ENCODE assay signal across 15 mouse cellular contexts in the genomic region with DNA sequence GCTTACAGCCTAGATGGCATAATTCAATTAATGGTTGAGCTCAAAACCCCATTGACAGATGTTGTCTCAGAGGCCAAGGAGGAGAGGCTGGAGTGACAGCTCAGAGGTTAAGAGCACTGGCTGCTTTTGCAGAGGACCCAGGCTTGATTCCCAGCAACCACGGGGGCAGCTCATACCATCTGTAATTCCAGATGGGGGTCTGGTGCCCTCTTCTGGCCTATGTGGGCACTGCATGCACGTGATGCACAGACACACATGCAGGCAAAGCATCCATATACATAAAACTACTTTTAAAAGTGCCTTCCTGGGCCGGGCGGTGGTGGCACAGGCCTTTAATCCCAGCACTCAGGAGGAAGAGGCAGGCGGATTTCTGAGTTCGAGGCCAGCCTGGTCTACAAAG. TPM values are rescaled to one million over a fixed set of nuclear protein-coding genes. Genes with fewer than 3 reads are reported as not detected.
DNase-seq lines count a peak whose midpoint lies in the region; ATAC-seq and TF ChIP-seq lines count a peak whose summit lies in the region.
"Had no signal": no experiment of that assay in that cellular context is flagged by ENCODE, and none has a peak within 500 bp of the region (broad histone marks: within the 10 kb centered on the region; RNA-seq: fewer than 3 reads in every experiment).

No protein-coding gene starts in this region.

- H3K9me3 ChIP-seq in intestine, postnatal 0 days (ENCODE audit: control insufficient read depth), result no peaks in the 10 kb centered on the region
- no peaks in the 10 kb centered on the region for H3K9me3 ChIP-seq in intestine, embryonic 15.5 days
- H3K9me3 ChIP-seq: liver, embryonic 15.5 days; midbrain, embryonic 12.5 days; neural tube, embryonic 15.5 days had no signal

- no peak overlapping the region for H3K9ac ChIP-seq in intestine, postnatal 0 days (ENCODE audit: low read depth, low read length)
- H3K9ac ChIP-seq in intestine, embryonic 15.5 days, result no peak overlapping the region
- H3K9ac ChIP-seq: liver, embryonic 15.5 days; midbrain, embryonic 12.5 days; neural tube, embryonic 15.5 days had no signal

- no peaks in the 10 kb centered on the region for H3K27me3 ChIP-seq in intestine, postnatal 0 days (replicated peaks; ENCODE audit: control insufficient read depth, insufficient read depth, low read length)
- no peaks in the 10 kb centered on the region for H3K27me3 ChIP-seq in intestine, embryonic 15.5 days (replicated peaks)
- H3K27me3 ChIP-seq in testis, adult 2 months (ENCODE audit: control insufficient read depth, insufficient read depth, low read length), result no peaks in the 10 kb centered on the region
- H3K27me3 ChIP-seq: midbrain, embryonic 12.5 days; neural tube, embryonic 15.5 days had no signal

- no peaks in the 10 kb centered on the region for H3K4me1 ChIP-seq in intestine, postnatal 0 days (replicated peaks; ENCODE audit: control insufficient read depth, insufficient read depth, low read length)
- H3K4me1 ChIP-seq in intestine, embryonic 15.5 days (replicated peaks), result no peaks in the 10 kb centered on the region
- peaks cover 9% of the 10 kb centered on the region for H3K4me1 ChIP-seq in testis, adult 2 months (ENCODE audit: control insufficient read depth, insufficient read depth, low read length)
- H3K4me1 ChIP-seq: hindbrain, embryonic 10.5 days; midbrain, embryonic 12.5 days; neural tube, embryonic 15.5 days had no signal

- no peak for TF ChIP-seq POLR2A in testis, adult 2 months (IDR thresholded peaks at IDR 0.05; ENCODE audit: control insufficient read depth, low read depth, low read length)

- no peak for ATAC-seq in intestine, postnatal 0 days
- ATAC-seq in intestine, embryonic 15.5 days, result no peak
- 0 out of 2 replicates have a peak, but pooled peaks have one; percentile 44 for ATAC-seq in erythroblast, adult 5-6 weeks (replicated peaks; ENCODE audit: low FRiP score, poor library complexity, severe bottlenecking)

- no peaks in the 10 kb centered on the region for H3K36me3 ChIP-seq in intestine, postnatal 0 days (ENCODE audit: control insufficient read depth, insufficient read depth)
- no peaks in the 10 kb centered on the region; the same call in 1 of the 2 replicates for H3K36me3 ChIP-seq in intestine, embryonic 15.5 days
- H3K36me3 ChIP-seq in testis, adult 2 months (ENCODE audit: control insufficient read depth, insufficient read depth, low read length), result no peaks in the 10 kb centered on the region
- H3K36me3 ChIP-seq: hindbrain, embryonic 10.5 days; liver, embryonic 15.5 days; midbrain, embryonic 12.5 days; neural tube, embryonic 15.5 days had no signal

- H3K4me2 ChIP-seq in intestine, postnatal 0 days (replicated peaks; ENCODE audit: low read depth), result no peak overlapping the region
- no peak overlapping the region for H3K4me2 ChIP-seq in intestine, embryonic 15.5 days (replicated peaks)
- H3K4me2 ChIP-seq: liver, embryonic 15.5 days; midbrain, embryonic 12.5 days; neural tube, embryonic 15.5 days had no signal

- peak; percentile 51 for TF ChIP-seq CTCF in intestine, postnatal 0 days (IDR thresholded peaks at IDR 0.05; ENCODE audit: low read depth)
- peak; percentile 79; the same call in 1 of the 2 replicates for TF ChIP-seq CTCF in testis, adult 2 months (IDR thresholded peaks at IDR 0.05; ENCODE audit: control insufficient read depth, insufficient read depth, insufficient replicate concordance, low read depth, low read length)

- DNase-seq in testis, postnatal 14 days (ENCODE audit: low spot score), result no peak
- peak; percentile 26 for DNase-seq in thymus, postnatal 25 days
- no peak for DNase-seq in urinary bladder, adult 2 months (ENCODE audit: low spot score)
- DNase-seq in gastrocnemius, postnatal 25 days, result no peak
- DNase-seq: adrenal gland, postnatal 25 days; heart, adult 18-20 months; kidney, postnatal 14 days had no signal

- 83% methylated on average over 6 of the region's 6 CpGs for WGBS in intestine, postnatal 0 days
- 83% methylated on average over 6 of the region's 6 CpGs for whole genome bisulfite sequencing in intestine, embryonic 15.5 days

- no peak overlapping the region for H3K4me3 ChIP-seq in intestine, postnatal 0 days (ENCODE audit: low read depth, low read length)
- H3K4me3 ChIP-seq in intestine, embryonic 15.5 days (replicated peaks), result no peak overlapping the region
- H3K4me3 ChIP-seq in testis, adult 2 months (ENCODE audit: control insufficient read depth, low read depth, low read length), result no peak overlapping the region
- H3K4me3 ChIP-seq: hindbrain, embryonic 10.5 days; liver, embryonic 15.5 days; midbrain, embryonic 12.5 days; neural tube, embryonic 15.5 days had no signal

- no peak overlapping the region for H3K27ac ChIP-seq in intestine, postnatal 0 days (ENCODE audit: low read depth, low read length)
- no peak overlapping the region for H3K27ac ChIP-seq in intestine, embryonic 15.5 days
- H3K27ac ChIP-seq in testis, adult 2 months (ENCODE audit: control insufficient read depth, insufficient read depth, low read depth, low read length), result no peak overlapping the region
- H3K27ac ChIP-seq: hindbrain, embryonic 10.5 days; liver, embryonic 15.5 days; midbrain, embryonic 12.5 days; neural tube, embryonic 15.5 days had no signal

RNA-seq across cellular contexts. Expression of a gene that starts 15.5 kb away (rescaled TPM):
- not detected in 2 replicates for polyA plus RNA-seq in intestine, postnatal 0 days (2015; fragmentation: Nextera tagmentation; extraction: Ambion mirVana)
- 0.45 and 0.62 TPM in 2 replicates for polyA plus RNA-seq in intestine, embryonic 15.5 days (2015; fragmentation: Nextera tagmentation; extraction: Ambion mirVana)
- 1.4 and 1.5 TPM in 2 replicates for polyA plus RNA-seq in testis, adult 2 months (2012; rRNA removed)
- not detected in 2 replicates for total RNA-seq in erythroblast, adult 5-6 weeks (2015; ENCODE audit: low replicate concordance)
- 1.1 TPM in 1 of 2 replicates, not detected in the other for total RNA-seq in erythroblast, adult 5-6 weeks (2017; ENCODE audit: low replicate concordance)
- polyA plus RNA-seq in urinary bladder, adult 2 months (2012; rRNA removed), result not detected in 2 replicates
- total RNA-seq in gastrocnemius, postnatal 25 days (2021), result 1,000 to 10,000 TPM in 1 of 2 experiments, 100 to 1,000 TPM in 1; 354 to 1,320 TPM
- total RNA-seq: adrenal gland, postnatal 25 days had no signal

RNA-seq across cellular contexts. Expression of a gene that starts 24.4 kb away (rescaled TPM):
- not detected in 2 replicates for polyA plus RNA-seq in intestine, postnatal 0 days (2015; fragmentation: Nextera tagmentation; extraction: Ambion mirVana)
- polyA plus RNA-seq in intestine, embryonic 15.5 days (2015; fragmentation: Nextera tagmentation; extraction: Ambion mirVana), result not detected in 2 replicates
- polyA plus RNA-seq in testis, adult 2 months (2012; rRNA removed), result 288 and 313 TPM in 2 replicates
- not detected in 2 replicates for total RNA-seq in erythroblast, adult 5-6 weeks (2015; ENCODE audit: low replicate concordance)
- total RNA-seq in erythroblast, adult 5-6 weeks (2017; ENCODE audit: low replicate concordance), result 4.0 TPM in 1 of 2 replicates, not detected in the other
- polyA plus RNA-seq in urinary bladder, adult 2 months (2012; rRNA removed), result 0.18 and 0.19 TPM in 2 replicates
- total RNA-seq in gastrocnemius, postnatal 25 days (2021), result not detected
- total RNA-seq: adrenal gland, postnatal 25 days; heart, adult 18-20 months had no signal
- polyA plus RNA-seq: hindbrain, embryonic 10.5 days; midbrain, embryonic 12.5 days had no signal

RNA-seq across cellular contexts. Expression of a gene that starts 41.8 kb away (rescaled TPM):
- 138 and 144 TPM in 2 replicates for polyA plus RNA-seq in intestine, postnatal 0 days (2015; fragmentation: Nextera tagmentation; extraction: Ambion mirVana)
- 240 and 244 TPM in 2 replicates for polyA plus RNA-seq in intestine, embryonic 15.5 days (2015; fragmentation: Nextera tagmentation; extraction: Ambion mirVana)
- 524 and 547 TPM in 2 replicates for polyA plus RNA-seq in testis, adult 2 months (2012; rRNA removed)
- total RNA-seq in erythroblast, adult 5-6 weeks (2015; ENCODE audit: low replicate concordance), result 141 and 170 TPM in 2 replicates
- total RNA-seq in erythroblast, adult 5-6 weeks (2017; ENCODE audit: low replicate concordance), result 94.2 and 102 TPM in 2 replicates
- 167 and 172 TPM in 2 replicates for polyA plus RNA-seq in urinary bladder, adult 2 months (2012; rRNA removed)
- total RNA-seq in gastrocnemius, postnatal 25 days (2021), result 100 to 1,000 TPM; 111 to 125 TPM

Comparison
In these comparisons a context has a peak if more than half of its experiments do, and no peak if none do; other contexts are left out.
1. RNA of a gene that starts 24.4 kb away (polyA plus RNA-seq): 288 to 313 TPM in testis, adult 2 months; 0.18 to 0.19 TPM in urinary bladder, adult 2 months, not detected in intestine, embryonic 15.5 days and not detected in intestine, postnatal 0 days; every median in the first group is over 100 times any median in the second.